ENCODE assay signal across 7 mouse cellular contexts in genomic region chr1:80757977-80758797, GRCm38 (mm10). TPM values are rescaled to one million over a fixed set of nuclear protein-coding genes. Genes with fewer than 3 reads are reported as not detected.
DNase-seq lines count a peak whose midpoint lies in the region; ATAC-seq lines count a peak whose summit lies in the region.

TSS of gene Dock10 (minus strand) at chr1:80758527.

- no peaks in the 10 kb centered on the region for H3K36me3 ChIP-seq in limb, embryonic 10.5 days
- H3K36me3 ChIP-seq in midbrain, embryonic 12.5 days: no peaks in the 10 kb centered on the region

- peak within 1 kb of the TSS; percentile 88 for H3K27ac ChIP-seq in limb, embryonic 10.5 days
- no peak within 1 kb of the TSS for H3K27ac ChIP-seq in midbrain, embryonic 12.5 days (replicated peaks)

- H3K9ac ChIP-seq in midbrain, embryonic 12.5 days (replicated peaks): peak within 1 kb of the TSS; percentile 58

- WGBS in limb, embryonic 10.5 days: under 1% methylated on average over 80 of the region's 82 CpGs
- WGBS in midbrain, embryonic 12.5 days: under 1% methylated on average over 76 of the region's 82 CpGs

- H3K4me2 ChIP-seq in midbrain, embryonic 12.5 days (replicated peaks): peak within 1 kb of the TSS; percentile 97

- ATAC-seq in activated CD4-positive, CD25-positive, alpha-beta regulatory T cell, adult 4 months: peak; percentile 54
- ATAC-seq in inflammation-experienced regulatory T-cells, adult 6 months: peak; percentile 53
- ATAC-seq in midbrain, embryonic 12.5 days (ENCODE audit: low FRiP score, low read depth): peak; percentile 83

- H3K9me3 ChIP-seq in limb, embryonic 10.5 days (replicated peaks): no peaks in the 10 kb centered on the region
- no peaks in the 10 kb centered on the region for H3K9me3 ChIP-seq in midbrain, embryonic 12.5 days

- H3K27me3 ChIP-seq in limb, embryonic 10.5 days (ENCODE audit: low read depth, poor library complexity, severe bottlenecking): peaks cover 25% of the 10 kb centered on the region
- H3K27me3 ChIP-seq in midbrain, embryonic 12.5 days: peaks cover 35% of the 10 kb centered on the region

- H3K4me1 ChIP-seq in limb, embryonic 10.5 days: peaks cover 25% of the 10 kb centered on the region
- H3K4me1 ChIP-seq in midbrain, embryonic 12.5 days: peaks cover 17% of the 10 kb centered on the region

- DNase-seq in cerebellum, postnatal 25 days: peak; percentile 48 to 55
- DNase-seq in frontal cortex, postnatal 36 days (ENCODE audit: low spot score in 2 of 2): peak; percentile 37 to 56
- DNase-seq in limb, embryonic 10.5 days (ENCODE audit: low spot score): peak; percentile 74
- DNase-seq in spleen, adult 12 weeks (ENCODE audit: low spot score): peak; percentile 22

- peak within 1 kb of the TSS; percentile 78 for H3K4me3 ChIP-seq in limb, embryonic 10.5 days
- H3K4me3 ChIP-seq in midbrain, embryonic 12.5 days: peak within 1 kb of the TSS; percentile 68

RNA-seq across cellular contexts. Expression of gene Dock10, which starts in this region (rescaled TPM):
- polyA plus RNA-seq in activated CD4-positive, CD25-positive, alpha-beta regulatory T cell, adult 4 months (2017; shearing (Covaris generic)): 100 to 1,000 TPM in 1 of 2 experiments, 10 to 100 TPM in 1; 93.0 to 114 TPM
- polyA plus RNA-seq in inflammation-experienced regulatory T-cells, adult 6 months (2017; shearing (Covaris generic)): 100 to 1,000 TPM; 102 to 143 (median 138) TPM
- 4.0 and 5.2 TPM in 2 replicates for polyA plus RNA-seq in limb, embryonic 10.5 days (2016; fragmentation: Nextera tagmentation; extraction: Ambion mirVana)
- polyA plus RNA-seq in midbrain, embryonic 12.5 days (2016; fragmentation: Nextera tagmentation; extraction: Ambion mirVana): 2.7 and 2.9 TPM in 2 replicates

Comparison
In these comparisons a context has a peak if more than half of its experiments do, and no peak if none do; other contexts are left out.
1. RNA of gene Dock10 (polyA plus RNA-seq): 102 to 143 TPM in inflammation-experienced regulatory T-cells, adult 6 months and 93.0 to 114 TPM in activated CD4-positive, CD25-positive, alpha-beta regulatory T cell, adult 4 months; 4.0 to 5.2 TPM in limb, embryonic 10.5 days and 2.7 to 2.9 TPM in midbrain, embryonic 12.5 days; every median in the first group is over 10 times any median in the second.
2. DNase-seq: peak in every context shown above with its lines; median percentile 74 in limb, embryonic 10.5 days; 52 in cerebellum, postnatal 25 days; 46 in frontal cortex, postnatal 36 days; 22 in spleen, adult 12 weeks.
3. Peak in every context shown above with its lines, with median percentiles within 50 percentile points of each other: ATAC-seq.